Mouse (Mus musculus) liver, embryonic 13.5 days (tissue): ENCODE results near the gene Pwp2. TPM values are rescaled to one million over a fixed set of nuclear protein-coding genes. Genes with fewer than 3 reads are reported as not detected.
A peak's percentile ranks its signal among the peaks of the same experiment; 100 is the strongest.

Experiments
- ATAC-seq: fragments of 200-750 bp; cut with Nextera tagmentation; 2 replicates; pipeline ENCODE4 v1.8.0; 2017; ENCODE audit warnings: low read depth, mild to moderate bottlenecking, moderate number of reproducible peaks, moderate library complexity
- DNase-seq: peaks from one replicate; pipeline ENCODE4 v3.0.0; 2022
- H3K27ac ChIP-seq: fragments of 300-500 bp; sonication (generic); 2 replicates; pipeline ENCODE4 v1.5.1; 2015; ENCODE audit warnings: moderate library complexity, mild to moderate bottlenecking, inconsistent platforms
- H3K27me3 ChIP-seq: fragments of 300-500 bp; sonication (generic); 2 replicates; pipeline ENCODE4 v1.6.1; 2015; ENCODE audit warnings: mild to moderate bottlenecking, inconsistent platforms
- H3K36me3 ChIP-seq: fragments of 300-500 bp; sonication (generic); 2 replicates; pipeline ENCODE4 v1.6.1; 2015; ENCODE audit warnings: mild to moderate bottlenecking, inconsistent platforms
- H3K4me1 ChIP-seq: fragments of 300-500 bp; sonication (generic); replicated peaks from 2 replicates; pipeline ENCODE4 v1.6.1; 2015; ENCODE audit warnings: inconsistent platforms
- H3K4me2 ChIP-seq: fragments of 300-500 bp; sonication (generic); 2 replicates; pipeline ENCODE4 v1.6.1; 2015; ENCODE audit warnings: inconsistent platforms, mild to moderate bottlenecking, moderate library complexity
- H3K4me3 ChIP-seq: fragments of 300-500 bp; sonication (generic); replicated peaks from 2 replicates; pipeline ENCODE4 v1.5.1; 2015; ENCODE audit warnings: mild to moderate bottlenecking, inconsistent platforms
- H3K9ac ChIP-seq: fragments of 300-500 bp; sonication (generic); 2 replicates; pipeline ENCODE4 v1.6.1; 2015; ENCODE audit warnings: mild to moderate bottlenecking, inconsistent platforms
- H3K9me3 ChIP-seq: fragments of 300-500 bp; sonication (generic); replicated peaks from 2 replicates; pipeline ENCODE4 v1.6.1; 2016; ENCODE audit warnings: inconsistent platforms
- WGBS: fragments of 180-500 bp; shearing (Covaris S2); methylation state at CpG from one replicate; pipeline ENCODE4 v1.1.7; 2015; ENCODE audit not compliant: insufficient replicate concordance; 5-methylcytosine and 5-hydroxymethylcytosine counted together
- polyA plus RNA-seq: library from polyadenylated mRNA; unstranded; fragments of >200 nt; fragmentation: Nextera tagmentation; extraction: Ambion mirVana; gene quantifications from 2 replicates; pipeline ENCODE4 v1.2.1, GENCODE M21; 2015

Gene Pwp2
- polyA plus RNA-seq, 1 experiment from 2014 or later = 16.6 TPM

DNA sequence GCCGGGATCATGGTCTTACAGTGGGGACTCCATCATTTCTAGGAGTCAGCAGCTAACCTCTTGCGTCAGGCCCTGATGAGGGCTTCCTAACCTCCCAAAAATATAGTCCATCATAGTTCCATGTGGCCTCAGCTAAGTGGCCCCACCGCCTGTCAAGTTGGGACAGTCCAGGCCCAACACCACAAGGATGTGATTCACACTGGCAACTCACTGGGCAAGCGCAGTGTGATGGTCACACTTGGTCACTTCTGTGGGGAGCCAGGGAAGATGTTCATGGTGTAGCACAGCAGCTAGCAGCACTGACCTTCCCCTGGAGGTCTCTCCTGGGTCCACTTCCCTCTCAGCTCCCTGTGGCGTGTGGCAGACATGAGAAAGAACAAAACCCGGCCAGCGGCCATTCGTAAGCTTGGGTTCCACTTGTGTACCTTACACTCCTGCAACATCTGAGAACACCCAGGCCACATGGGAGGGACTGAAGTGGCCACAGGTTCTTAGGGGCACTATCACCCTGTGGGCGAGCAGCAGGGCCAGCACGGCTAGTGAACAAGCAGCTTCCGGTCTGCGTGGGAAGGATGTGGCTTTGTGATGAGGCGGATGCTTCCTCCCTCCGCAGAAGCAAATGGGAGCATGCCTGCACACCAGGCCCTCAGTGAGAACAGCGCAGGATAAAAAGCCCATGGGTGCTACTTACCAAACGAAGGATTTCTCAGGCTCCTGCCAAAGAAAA lies 24.4 kb downstream of the Pwp2 start:
- Histone ChIP-seq H3K4me1 (peaks cover 12% of the 10 kb centered on the region), H3K4me3 (no peak overlapping the region), H3K36me3 (peaks cover 36% of the 10 kb centered on the region), H3K27ac (peak overlapping the region; percentile 39; the same call in 1 of the 2 replicates), H3K9me3 (no peaks in the 10 kb centered on the region), H3K4me2 (no peak overlapping the region), H3K9ac (no peak overlapping the region), H3K27me3 (no peaks in the 10 kb centered on the region)
- ATAC-seq = peak; percentile 8; the same call in 1 of the 2 replicates
- 54% methylated on average over 16 of the region's 16 CpGs for WGBS
- no peak for DNase-seq

DNA sequence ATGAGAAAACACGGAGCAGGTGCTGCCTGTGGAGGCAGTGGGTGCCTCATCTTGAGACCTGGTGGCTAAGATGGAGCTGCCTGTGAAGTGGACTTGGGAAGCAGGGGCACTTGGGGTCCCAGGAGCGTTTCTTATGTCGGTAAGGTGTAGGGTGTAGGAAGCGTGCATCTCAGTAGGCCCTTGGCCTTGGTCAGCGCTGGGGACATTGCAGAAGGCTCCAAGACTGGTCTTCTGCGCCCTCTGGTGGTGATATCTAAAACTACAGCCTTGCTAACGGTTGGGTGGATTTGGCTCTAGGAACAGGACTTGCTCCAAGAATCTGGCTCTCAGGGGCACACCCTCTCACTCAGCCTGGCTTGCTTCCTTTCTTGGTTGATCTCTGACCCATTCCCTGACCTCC lies 25.0 kb downstream of the Pwp2 start:
- DNase-seq (peak; percentile 62), ATAC-seq (peak; percentile 56)
- H3K4me3 ChIP-seq = no peak overlapping the region
- H3K27ac ChIP-seq = no peak overlapping the region
- H3K9me3 ChIP-seq = no peaks in the 10 kb centered on the region
- whole genome bisulfite sequencing = 3% methylated on average over 7 of the region's 7 CpGs
- peaks cover 12% of the 10 kb centered on the region for H3K4me1 ChIP-seq
- peaks cover 30% of the 10 kb centered on the region for H3K36me3 ChIP-seq
- H3K4me2 ChIP-seq = peak overlapping the region; percentile 57
- peak overlapping the region; percentile 41 for H3K9ac ChIP-seq
- no peaks in the 10 kb centered on the region for H3K27me3 ChIP-seq

DNA sequence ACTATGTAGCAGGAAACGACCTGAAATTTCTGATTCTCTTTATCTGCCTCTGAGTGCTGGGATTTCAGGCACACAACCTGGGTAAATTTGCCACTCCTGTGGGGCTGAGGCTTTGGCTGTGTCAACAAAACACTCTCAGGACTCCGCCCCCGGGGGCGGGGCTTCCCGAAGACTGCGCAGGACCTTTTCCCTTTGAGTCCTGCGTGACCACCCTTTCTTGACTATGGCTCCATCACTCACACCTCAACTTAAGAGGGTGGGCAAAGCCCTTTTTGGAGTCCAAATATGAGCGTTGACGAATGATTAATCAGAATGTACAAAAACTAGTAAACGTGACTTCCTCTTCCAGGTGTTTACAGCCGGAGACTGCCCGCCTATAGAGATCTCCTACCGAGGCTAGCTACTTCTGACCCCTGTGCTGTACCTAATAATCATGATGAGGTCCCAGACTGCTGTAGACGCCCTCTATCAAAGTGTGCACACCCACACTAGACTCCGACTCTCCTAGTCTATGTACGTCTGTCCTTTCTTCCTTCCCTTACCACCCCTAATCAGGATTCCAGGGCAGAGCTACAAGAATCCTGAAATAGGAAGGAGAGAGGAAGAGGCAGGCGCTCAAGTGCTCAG lies 25.6 kb downstream of the Pwp2 start:
- Histone ChIP-seq H3K36me3 (peaks cover 25% of the 10 kb centered on the region), H3K9ac (peak overlapping the region; percentile 41), H3K4me1 (peaks cover 12% of the 10 kb centered on the region), H3K27me3 (no peaks in the 10 kb centered on the region), H3K4me2 (peak overlapping the region; percentile 57), H3K27ac (no peak overlapping the region), H3K4me3 (peak overlapping the region; percentile 26), H3K9me3 (no peaks in the 10 kb centered on the region)
- DNase-seq = peak; percentile 42
- ATAC-seq = peak; percentile 50
- WGBS = 11% methylated on average over 17 of the region's 17 CpGs

DNA sequence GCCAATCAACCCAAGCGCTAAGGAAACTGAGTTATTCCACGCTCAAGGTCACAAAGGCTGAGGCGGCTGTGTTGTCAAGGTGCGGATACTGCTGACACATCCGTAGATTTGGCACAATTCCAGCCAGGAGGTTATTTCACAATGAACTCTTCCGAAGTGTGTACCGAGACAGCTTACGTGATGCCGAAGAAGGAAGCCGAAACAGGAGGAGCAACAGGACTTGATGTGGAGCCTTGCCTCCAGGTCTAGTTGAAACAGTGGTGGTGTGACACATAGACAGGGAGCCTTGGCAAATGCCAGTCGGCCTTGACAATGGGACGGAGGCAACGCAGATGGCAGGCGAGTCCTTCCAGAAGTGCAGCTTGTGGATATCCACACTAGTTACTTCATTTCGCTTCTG lies 26.9 kb downstream of the Pwp2 start:
- no peaks in the 10 kb centered on the region for H3K9me3 ChIP-seq
- DNase-seq = no peak
- peaks cover 12% of the 10 kb centered on the region for H3K4me1 ChIP-seq
- H3K27me3 ChIP-seq = no peaks in the 10 kb centered on the region
- H3K4me2 ChIP-seq = no peak overlapping the region
- H3K9ac ChIP-seq = no peak overlapping the region
- no peak for ATAC-seq
- no peak overlapping the region for H3K4me3 ChIP-seq
- peaks cover 15% of the 10 kb centered on the region for H3K36me3 ChIP-seq
- no peak overlapping the region for H3K27ac ChIP-seq
- WGBS = 77% methylated on average over 15 of the region's 15 CpGs

GRCm38 (mm10) chr10:78156926-78157325 lies 28.0 kb downstream of the Pwp2 start:
- H3K9ac ChIP-seq = no peak overlapping the region
- no peaks in the 10 kb centered on the region for H3K9me3 ChIP-seq
- peaks cover 4% of the 10 kb centered on the region; the same call in 1 of the 2 replicates for H3K36me3 ChIP-seq
- peaks cover 12% of the 10 kb centered on the region for H3K4me1 ChIP-seq
- no peak overlapping the region for H3K4me3 ChIP-seq
- H3K27ac ChIP-seq = no peak overlapping the region
- DNase-seq (no peak), ATAC-seq (no peak)
- no peak overlapping the region for H3K4me2 ChIP-seq
- WGBS = 61% methylated on average over 6 of the region's 6 CpGs
- H3K27me3 ChIP-seq = no peaks in the 10 kb centered on the region

- no peak for ATAC-seq
- no peaks in the 10 kb centered on the region for H3K27me3 ChIP-seq
- no peak for DNase-seq
- no peaks in the 10 kb centered on the region for H3K9me3 ChIP-seq
- H3K4me3 ChIP-seq = no peak overlapping the region
- H3K9ac ChIP-seq = no peak overlapping the region
- no peaks in the 10 kb centered on the region for H3K36me3 ChIP-seq
- peaks cover 15% of the 10 kb centered on the region for H3K4me1 ChIP-seq
- no peak overlapping the region for H3K27ac ChIP-seq
- 36% methylated on average over 10 of the region's 10 CpGs for WGBS
- H3K4me2 ChIP-seq = no peak overlapping the region
These were observed 35.8 kb downstream of the Pwp2 start for GRCm38 (mm10) chr10:78148834-78149766.

- Histone ChIP-seq H3K27me3 (no peaks in the 10 kb centered on the region), H3K9me3 (no peaks in the 10 kb centered on the region), H3K36me3 (no peaks in the 10 kb centered on the region), H3K27ac (no peak overlapping the region), H3K4me1 (peaks cover 18% of the 10 kb centered on the region), H3K4me2 (no peak overlapping the region), H3K9ac (no peak overlapping the region), H3K4me3 (no peak overlapping the region)
- 53% methylated on average over 4 of the region's 4 CpGs for WGBS
- DNase-seq = no peak
- ATAC-seq = no peak
These were observed 37.0 kb downstream of the Pwp2 start for GRCm38 (mm10) chr10:78147908-78148441.

GRCm38 (mm10) chr10:78143727-78144505 lies 41.0 kb downstream of the Pwp2 start:
- no peak overlapping the region for H3K4me2 ChIP-seq
- 32% methylated on average over 8 of the region's 8 CpGs for WGBS

GRCm38 (mm10) chr10:78140843-78141242 lies 44.1 kb downstream of the Pwp2 start:
- Histone ChIP-seq H3K4me1 (peaks cover 22% of the 10 kb centered on the region), H3K36me3 (no peaks in the 10 kb centered on the region), H3K9ac (no peak overlapping the region), H3K4me3 (no peak overlapping the region), H3K9me3 (no peaks in the 10 kb centered on the region), H3K27ac (no peak overlapping the region), H3K4me2 (no peak overlapping the region), H3K27me3 (no peaks in the 10 kb centered on the region)
- DNase-seq (no peak), ATAC-seq (no peak)
- WGBS = 49% methylated on average over 3 of the region's 3 CpGs

More at GRCm38 (mm10) chr10:78143727-78144505, 41.0 kb downstream of the Pwp2 start:
- ATAC-seq (no peak), DNase-seq (no peak)
- no peak overlapping the region for H3K4me3 ChIP-seq
- H3K27me3 ChIP-seq = no peaks in the 10 kb centered on the region
- H3K36me3 ChIP-seq = no peaks in the 10 kb centered on the region
- H3K27ac ChIP-seq = no peak overlapping the region
- no peak overlapping the region for H3K9ac ChIP-seq
- H3K4me1 ChIP-seq = peaks cover 19% of the 10 kb centered on the region
- H3K9me3 ChIP-seq = no peaks in the 10 kb centered on the region

DNA sequence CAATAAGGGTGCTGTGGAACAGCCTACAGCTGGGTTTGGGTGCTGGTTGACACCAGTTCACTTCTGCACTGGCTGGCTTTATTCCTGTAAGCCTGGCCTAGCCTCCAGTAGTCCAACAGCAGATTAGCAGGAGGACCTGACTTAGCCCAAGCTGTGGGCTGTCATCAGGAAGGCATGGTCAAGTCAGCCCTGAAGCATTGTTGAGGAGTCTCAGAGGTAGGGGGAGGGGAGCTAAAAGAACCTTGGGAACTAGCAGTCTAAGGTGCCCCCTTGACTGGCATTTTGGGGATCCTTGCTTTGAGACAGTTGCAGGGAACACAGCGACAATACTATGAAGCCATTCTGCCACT lies 44.7 kb downstream of the Pwp2 start:
- no peak for DNase-seq
- no peak for ATAC-seq
- whole genome bisulfite sequencing = 63% methylated on average over 1 of the region's 1 CpGs

More for the DNA sequence above, 44.7 kb downstream of the Pwp2 start:
- no peak overlapping the region for H3K9ac ChIP-seq
- H3K4me3 ChIP-seq = no peak overlapping the region
- H3K4me1 ChIP-seq = peaks cover 29% of the 10 kb centered on the region
- H3K36me3 ChIP-seq = no peaks in the 10 kb centered on the region
- H3K27me3 ChIP-seq = no peaks in the 10 kb centered on the region
- H3K4me2 ChIP-seq = no peak overlapping the region
- no peak overlapping the region for H3K27ac ChIP-seq
- no peaks in the 10 kb centered on the region for H3K9me3 ChIP-seq
